Mouse (Mus musculus): ENCODE measurements around the gene Hsp90ab1. TPM values are rescaled to one million over a fixed set of nuclear protein-coding genes. Genes with fewer than 3 reads are reported as not detected.

The Hsp90ab1 gene
- polyA plus RNA-seq, 2 experiments = 951 to 1,382 TPM

- H3K4me3 ChIP-seq (replicated peaks; ENCODE audit: low read length) = no peak overlapping the region; the same call in 1 of the 2 replicates
- no peaks in the 10 kb centered on the region for H3K9me3 ChIP-seq (ENCODE audit: control insufficient read depth, low read length)
- DNase-seq (ENCODE audit: low spot score) = no peak
- 50% methylated on average over 7 of the region's 8 CpGs for WGBS
- H3K27ac ChIP-seq (replicated peaks; ENCODE audit: low read depth, low read length) = no peak overlapping the region
- TF ChIP-seq POLR2A (IDR thresholded peaks at IDR 0.05; ENCODE audit: borderline replicate concordance, extremely low read depth, insufficient read depth, insufficient read length) = no peak
- 0 out of 2 replicates have a peak overlapping the region, but pooled peaks have one; percentile 17 for H3K9ac ChIP-seq (ENCODE audit: low read depth, low read length, severe bottlenecking)
- no peaks in the 10 kb centered on the region for H3K27me3 ChIP-seq (ENCODE audit: control insufficient read depth, insufficient read depth, low read length)
- H3K4me1 ChIP-seq (ENCODE audit: control insufficient read depth, insufficient read depth, low read length) = peaks cover 48% of the 10 kb centered on the region
- no peak for ATAC-seq (ENCODE audit: low FRiP score, low read depth)
- peak overlapping the region; percentile 88 for H3K4me2 ChIP-seq (replicated peaks; ENCODE audit: low read depth, low read length, severe bottlenecking)
- peaks cover 17% of the 10 kb centered on the region for H3K36me3 ChIP-seq (ENCODE audit: control insufficient read depth, insufficient read depth, low read length)
Observed at GRCm38 (mm10) chr17:45592606-45593431, 19.7 kb upstream of the Hsp90ab1 start.

- no peaks in the 10 kb centered on the region for H3K9me3 ChIP-seq (ENCODE audit: control insufficient read depth, low read length)
- H3K27ac ChIP-seq (replicated peaks; ENCODE audit: low read depth, low read length) = no peak overlapping the region
- 0 out of 2 replicates have a peak overlapping the region, but pooled peaks have one; percentile 17 for H3K9ac ChIP-seq (ENCODE audit: low read depth, low read length, severe bottlenecking)
- WGBS = 41% methylated on average over 16 of the region's 16 CpGs
- peaks cover 45% of the 10 kb centered on the region for H3K4me1 ChIP-seq (ENCODE audit: control insufficient read depth, insufficient read depth, low read length)
- DNase-seq (ENCODE audit: low spot score) = no peak
- peaks cover 22% of the 10 kb centered on the region for H3K36me3 ChIP-seq (ENCODE audit: control insufficient read depth, insufficient read depth, low read length)
- no peaks in the 10 kb centered on the region for H3K27me3 ChIP-seq (ENCODE audit: control insufficient read depth, insufficient read depth, low read length)
- H3K4me2 ChIP-seq (replicated peaks; ENCODE audit: low read depth, low read length, severe bottlenecking) = peak overlapping the region; percentile 28
- TF ChIP-seq POLR2A (IDR thresholded peaks at IDR 0.05; ENCODE audit: borderline replicate concordance, extremely low read depth, insufficient read depth, insufficient read length) = no peak
- ATAC-seq (ENCODE audit: low FRiP score, low read depth) = no peak
- no peak overlapping the region; the same call in 1 of the 2 replicates for H3K4me3 ChIP-seq (replicated peaks; ENCODE audit: low read length)
Observed at GRCm38 (mm10) chr17:45591701-45592605, 18.9 kb upstream of the Hsp90ab1 start.

DNA sequence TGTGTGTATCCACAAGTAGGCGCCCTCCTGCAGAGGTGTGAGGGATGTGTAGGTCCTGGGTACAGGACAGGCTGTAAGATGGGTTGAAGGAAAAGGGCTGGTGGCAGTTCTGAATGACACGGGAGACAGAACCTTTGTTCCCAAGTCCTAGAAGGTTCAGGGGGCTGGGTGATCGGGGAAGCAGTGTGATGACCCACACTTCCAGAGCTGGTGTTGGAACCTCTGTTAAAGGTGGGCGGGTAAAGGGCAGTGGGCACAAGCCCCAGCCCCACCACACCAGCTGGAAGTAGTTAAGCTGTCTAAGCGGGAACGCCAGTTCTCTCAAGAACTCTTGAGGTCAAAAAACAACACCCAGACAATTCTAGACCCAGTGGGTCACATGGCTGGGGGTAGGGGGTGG, 17.3 kb upstream of the Hsp90ab1 start:
- no peak for ATAC-seq (ENCODE audit: low FRiP score, low read depth)
- H3K9me3 ChIP-seq (ENCODE audit: control insufficient read depth, low read length) = no peaks in the 10 kb centered on the region
- DNase-seq (ENCODE audit: low spot score) = no peak
- no peak overlapping the region for H3K4me3 ChIP-seq (replicated peaks; ENCODE audit: low read length)
- no peak overlapping the region for H3K4me2 ChIP-seq (replicated peaks; ENCODE audit: low read depth, low read length, severe bottlenecking)
- H3K27me3 ChIP-seq (ENCODE audit: control insufficient read depth, insufficient read depth, low read length) = no peaks in the 10 kb centered on the region
- H3K36me3 ChIP-seq (ENCODE audit: control insufficient read depth, insufficient read depth, low read length) = peaks cover 23% of the 10 kb centered on the region
- H3K27ac ChIP-seq (replicated peaks; ENCODE audit: low read depth, low read length) = no peak overlapping the region
- no peak overlapping the region for H3K9ac ChIP-seq (ENCODE audit: low read depth, low read length, severe bottlenecking)
- 54% methylated on average over 6 of the region's 6 CpGs for WGBS
- H3K4me1 ChIP-seq (ENCODE audit: control insufficient read depth, insufficient read depth, low read length) = peaks cover 34% of the 10 kb centered on the region
- no peak for TF ChIP-seq POLR2A (IDR thresholded peaks at IDR 0.05; ENCODE audit: borderline replicate concordance, extremely low read depth, insufficient read depth, insufficient read length)

- peaks cover 23% of the 10 kb centered on the region for H3K36me3 ChIP-seq (ENCODE audit: control insufficient read depth, insufficient read depth, low read length)
- 94% methylated on average over 8 of the region's 8 CpGs for WGBS
- H3K4me2 ChIP-seq (replicated peaks; ENCODE audit: low read depth, low read length, severe bottlenecking) = no peak overlapping the region
- H3K4me1 ChIP-seq (ENCODE audit: control insufficient read depth, insufficient read depth, low read length) = peaks cover 37% of the 10 kb centered on the region
- no peaks in the 10 kb centered on the region for H3K27me3 ChIP-seq (ENCODE audit: control insufficient read depth, insufficient read depth, low read length)
- no peak overlapping the region for H3K4me3 ChIP-seq (replicated peaks; ENCODE audit: low read length)
- ATAC-seq (ENCODE audit: low FRiP score, low read depth) = no peak
- TF ChIP-seq POLR2A (IDR thresholded peaks at IDR 0.05; ENCODE audit: borderline replicate concordance, extremely low read depth, insufficient read depth, insufficient read length) = no peak
- DNase-seq (ENCODE audit: low spot score) = no peak
- no peaks in the 10 kb centered on the region for H3K9me3 ChIP-seq (ENCODE audit: control insufficient read depth, low read length)
- H3K27ac ChIP-seq (replicated peaks; ENCODE audit: low read depth, low read length) = no peak overlapping the region
- no peak overlapping the region for H3K9ac ChIP-seq (ENCODE audit: low read depth, low read length, severe bottlenecking)
Observed at GRCm38 (mm10) chr17:45589844-45590243, 16.8 kb upstream of the Hsp90ab1 start.

DNA sequence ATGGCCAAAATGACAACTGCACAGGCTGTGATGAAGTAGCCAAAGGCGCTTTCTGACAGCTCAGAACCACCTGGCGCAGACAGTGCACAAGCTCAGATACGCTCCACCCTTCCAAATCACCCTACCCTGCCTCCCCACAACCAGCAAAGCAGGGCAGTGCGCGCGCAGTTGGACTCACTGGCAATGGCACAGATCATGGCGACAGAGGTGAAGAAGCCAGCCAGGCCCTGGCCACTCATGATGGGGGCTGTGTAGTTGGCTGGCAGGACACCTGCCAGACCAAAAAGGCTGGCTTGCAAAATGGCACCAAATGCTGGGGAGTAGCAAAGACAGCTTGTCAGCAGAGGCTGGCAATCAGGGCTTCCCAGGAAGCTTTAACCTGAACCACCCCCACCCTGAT, 16.2 kb upstream of the Hsp90ab1 start:
- H3K9ac ChIP-seq (ENCODE audit: low read depth, low read length, severe bottlenecking) = no peak overlapping the region
- H3K36me3 ChIP-seq (ENCODE audit: control insufficient read depth, insufficient read depth, low read length) = peaks cover 23% of the 10 kb centered on the region
- no peak overlapping the region for H3K4me3 ChIP-seq (replicated peaks; ENCODE audit: low read length)
- no peak overlapping the region for H3K4me2 ChIP-seq (replicated peaks; ENCODE audit: low read depth, low read length, severe bottlenecking)
- H3K9me3 ChIP-seq (ENCODE audit: control insufficient read depth, low read length) = no peaks in the 10 kb centered on the region
- 98% methylated on average over 7 of the region's 7 CpGs for WGBS
- no peak for TF ChIP-seq POLR2A (IDR thresholded peaks at IDR 0.05; ENCODE audit: borderline replicate concordance, extremely low read depth, insufficient read depth, insufficient read length)
- H3K4me1 ChIP-seq (ENCODE audit: control insufficient read depth, insufficient read depth, low read length) = peaks cover 36% of the 10 kb centered on the region
- H3K27ac ChIP-seq (replicated peaks; ENCODE audit: low read depth, low read length) = no peak overlapping the region
- DNase-seq (ENCODE audit: low spot score) (no peak), ATAC-seq (ENCODE audit: low FRiP score, low read depth) (no peak)
- H3K27me3 ChIP-seq (ENCODE audit: control insufficient read depth, insufficient read depth, low read length) = no peaks in the 10 kb centered on the region

Data from limb, embryonic 14.5 days (tissue).